Mouse (Mus musculus) hindbrain, embryonic 11.5 days (tissue): ENCODE data around the gene Rtel1. TPM values are rescaled to one million over a fixed set of nuclear protein-coding genes. Genes with fewer than 3 reads are reported as not detected.

Experiments used
- ATAC-seq: fragments of 200-750 bp; cut with Nextera tagmentation; 2 replicates; pipeline ENCODE4 v1.8.0; 2017; ENCODE audit warnings: mild to moderate bottlenecking, moderate TSS enrichment, moderate library complexity; ENCODE audit not compliant: low FRiP score
- DNase-seq: peaks from one replicate; pipeline ENCODE4 v3.0.0-alpha.2; 2015; ENCODE audit warnings: low spot score
- H3K27ac ChIP-seq: fragments of 300-500 bp; sonication (generic); 2 replicates; pipeline ENCODE4 v1.5.1; 2014; ENCODE audit warnings: mild to moderate bottlenecking, low read depth, low read length
- H3K27me3 ChIP-seq: fragments of 300-500 bp; sonication (generic); 2 replicates; pipeline ENCODE4 v1.6.1; 2014; ENCODE audit warnings: mild to moderate bottlenecking, low read length, moderate library complexity, mixed read lengths; ENCODE audit not compliant: control insufficient read depth, insufficient read depth
- H3K36me3 ChIP-seq: fragments of 300-500 bp; sonication (generic); 2 replicates; pipeline ENCODE4 v1.6.1; 2014; ENCODE audit warnings: mild to moderate bottlenecking, low read length, moderate library complexity, mixed read lengths; ENCODE audit not compliant: control insufficient read depth, insufficient read depth
- H3K4me1 ChIP-seq: fragments of 300-500 bp; sonication (generic); replicated peaks from 2 replicates; pipeline ENCODE4 v1.6.1; 2014; ENCODE audit warnings: low read length, mixed read lengths; ENCODE audit not compliant: control insufficient read depth, insufficient read depth
- H3K4me2 ChIP-seq: fragments of 300-500 bp; sonication (generic); replicated peaks from 2 replicates; pipeline ENCODE4 v1.6.1; 2014; ENCODE audit warnings: mild to moderate bottlenecking, low read depth, low read length
- H3K4me3 ChIP-seq: fragments of 300-500 bp; sonication (generic); 2 replicates; pipeline ENCODE4 v1.5.1; 2014; ENCODE audit warnings: low read depth, low read length
- H3K9ac ChIP-seq: fragments of 300-500 bp; sonication (generic); 2 replicates; pipeline ENCODE4 v1.6.1; 2014; ENCODE audit warnings: low read depth, low read length
- H3K9me3 ChIP-seq: fragments of 300-500 bp; sonication (generic); 2 replicates; pipeline ENCODE4 v1.6.1; 2016; ENCODE audit warnings: low read length; ENCODE audit not compliant: control insufficient read depth
- WGBS: fragments of 180-500 bp; shearing (Covaris S2); extraction: QIAGEN DNeasy Blood & Tissue Kit; methylation state at CpG from one replicate; pipeline ENCODE4 v1.1.7; 2014; 5-methylcytosine and 5-hydroxymethylcytosine counted together
- polyA plus RNA-seq: library from polyadenylated mRNA; unstranded; fragments of >200 nt; fragmentation: Nextera tagmentation; extraction: Ambion mirVana; gene quantifications from 2 replicates; pipeline ENCODE4 v1.2.1, GENCODE M21; 2014

The Rtel1 gene
- polyA plus RNA-seq, 1 experiment from 2014 or later = 41.6 TPM

DNA sequence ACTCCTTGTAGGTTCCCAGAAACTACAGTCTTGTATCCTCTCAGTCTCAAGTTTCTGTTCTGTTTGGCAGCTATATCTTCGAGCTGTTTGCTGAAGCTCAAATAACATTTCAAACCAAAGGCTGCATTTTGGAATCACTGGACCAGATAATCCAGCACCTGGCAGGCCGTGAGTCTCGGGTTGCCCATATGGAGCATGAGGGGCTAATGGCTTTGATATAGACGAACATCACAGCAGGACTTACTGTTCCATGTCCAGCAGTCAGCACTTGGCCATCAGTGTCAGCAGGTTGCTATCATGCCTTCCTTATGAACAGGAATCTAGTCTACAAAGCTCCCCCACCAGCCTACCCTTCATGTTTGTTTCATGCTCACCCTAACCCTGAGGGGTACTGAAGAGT lies 20.9 kb downstream of the Rtel1 start:
- H3K4me3 ChIP-seq = no peak overlapping the region
- no peaks in the 10 kb centered on the region for H3K4me1 ChIP-seq
- 90% methylated on average over 4 of the region's 4 CpGs for WGBS
- ATAC-seq = no peak
- H3K27ac ChIP-seq = no peak overlapping the region
- no peak overlapping the region for H3K4me2 ChIP-seq
- no peaks in the 10 kb centered on the region for H3K27me3 ChIP-seq
- DNase-seq = no peak
- H3K9me3 ChIP-seq = no peaks in the 10 kb centered on the region
- H3K9ac ChIP-seq = no peak overlapping the region
- H3K36me3 ChIP-seq = 0 out of 2 replicates have a peak, but pooled peaks cover 12% of the 10 kb centered on the region

DNA sequence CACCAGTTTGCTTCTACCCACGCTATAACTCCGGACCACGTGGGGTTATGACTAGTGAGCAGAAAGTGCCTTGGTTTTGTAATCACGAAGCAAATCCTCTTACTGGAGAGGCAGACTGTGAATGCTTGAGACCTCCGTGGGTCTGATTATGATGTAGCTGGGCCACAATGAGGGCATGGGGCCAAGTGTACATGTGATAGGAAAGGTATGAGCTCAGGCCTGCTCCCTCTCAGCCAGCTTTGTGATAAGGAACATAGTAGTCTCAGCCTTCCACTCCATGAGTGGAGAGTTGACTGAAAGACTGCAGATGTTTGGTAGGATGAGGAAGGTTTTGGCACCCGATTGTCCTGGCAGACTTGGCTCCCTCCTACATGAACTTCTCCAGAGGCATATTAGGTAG lies 23.2 kb downstream of the Rtel1 start:
- no peak for ATAC-seq
- WGBS = 96% methylated on average over 6 of the region's 6 CpGs
- no peaks in the 10 kb centered on the region for H3K9me3 ChIP-seq
- H3K36me3 ChIP-seq = peaks cover 14% of the 10 kb centered on the region; the same call in 1 of the 2 replicates
- no peak overlapping the region for H3K4me3 ChIP-seq
- no peak overlapping the region for H3K27ac ChIP-seq
- no peak overlapping the region for H3K9ac ChIP-seq
- H3K4me2 ChIP-seq = no peak overlapping the region
- no peak for DNase-seq
- no peaks in the 10 kb centered on the region for H3K27me3 ChIP-seq
- H3K4me1 ChIP-seq = no peaks in the 10 kb centered on the region

DNA sequence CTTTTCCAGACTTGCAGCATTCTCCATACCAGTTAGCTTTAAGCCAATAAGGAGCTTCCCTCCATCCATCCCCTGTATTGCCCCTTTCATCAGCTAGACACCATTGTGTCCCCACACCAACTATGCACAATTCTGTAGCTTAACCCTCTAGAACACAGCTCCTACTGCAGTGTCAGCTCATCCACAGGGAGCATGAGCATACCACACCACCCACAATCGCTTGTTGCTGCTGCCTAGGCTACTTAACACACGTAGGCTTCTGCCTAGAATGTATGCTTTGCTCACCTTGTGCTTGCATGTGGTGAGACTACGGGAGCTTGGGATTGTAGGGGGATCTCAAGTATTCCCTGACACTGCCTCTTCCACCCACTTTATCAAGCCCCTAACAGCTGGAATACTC lies 37.2 kb downstream of the Rtel1 start:
- no peak for ATAC-seq
- 82% methylated on average over 3 of the region's 3 CpGs for WGBS

DNA sequence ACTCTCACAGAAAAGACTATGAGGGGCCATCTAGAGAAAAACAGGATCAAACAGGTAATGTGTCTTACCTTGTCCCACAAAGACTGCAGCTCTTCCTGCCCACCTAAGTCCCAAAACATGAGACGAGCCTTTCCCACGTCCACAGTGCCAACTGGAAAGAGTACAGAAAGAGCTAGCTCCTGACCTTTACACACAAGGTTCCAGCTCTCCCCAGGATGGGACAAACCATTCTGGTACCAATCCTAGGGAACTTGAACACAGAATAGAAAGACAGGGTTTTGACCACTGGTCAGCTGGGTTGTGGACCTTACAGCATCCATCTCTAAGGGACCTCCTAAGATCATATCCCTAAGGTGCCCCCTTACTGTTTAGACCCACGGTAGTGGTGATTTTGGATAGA lies 44.4 kb downstream of the Rtel1 start:
- no peak overlapping the region for H3K27ac ChIP-seq
- no peak overlapping the region; the same call in 1 of the 2 replicates for H3K9ac ChIP-seq
- H3K4me3 ChIP-seq = peak overlapping the region; percentile 88; the same call in 1 of the 2 replicates
- ATAC-seq (no peak), DNase-seq (no peak)
- peaks cover 6% of the 10 kb centered on the region; the same call in 1 of the 2 replicates for H3K4me1 ChIP-seq
- WGBS = 87% methylated on average over 3 of the region's 3 CpGs
- no peaks in the 10 kb centered on the region for H3K9me3 ChIP-seq
- H3K4me2 ChIP-seq = peak overlapping the region; percentile 89
- H3K36me3 ChIP-seq = peaks cover 8% of the 10 kb centered on the region; the same call in 1 of the 2 replicates
- H3K27me3 ChIP-seq = no peaks in the 10 kb centered on the region

More for the DNA sequence above, 37.2 kb downstream of the Rtel1 start:
- peaks cover 13% of the 10 kb centered on the region; the same call in 1 of the 2 replicates for H3K36me3 ChIP-seq
- H3K9me3 ChIP-seq = no peaks in the 10 kb centered on the region
- H3K27me3 ChIP-seq = no peaks in the 10 kb centered on the region
- no peak overlapping the region for H3K4me2 ChIP-seq
- no peak overlapping the region for H3K9ac ChIP-seq
- no peaks in the 10 kb centered on the region for H3K4me1 ChIP-seq
- no peak overlapping the region for H3K27ac ChIP-seq
- H3K4me3 ChIP-seq = no peak overlapping the region
- no peak for DNase-seq

DNA sequence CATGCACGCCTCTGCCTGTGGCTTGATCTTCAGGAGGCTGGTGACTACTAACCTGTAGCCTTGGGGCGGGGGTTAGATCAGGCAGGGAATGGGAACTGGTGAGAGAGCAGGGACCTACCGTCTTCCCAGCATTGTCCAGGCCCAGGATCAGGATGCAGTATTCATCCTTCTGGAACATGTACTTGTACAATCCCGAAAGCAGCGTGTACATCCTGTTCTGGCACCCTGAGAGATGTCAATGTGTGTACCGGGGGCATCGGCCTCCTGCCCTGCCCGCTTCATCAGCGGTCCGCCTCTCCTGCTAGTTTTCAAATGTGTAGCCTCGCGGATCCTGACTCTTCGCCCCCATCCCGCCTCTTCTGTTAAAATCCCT lies 44.9 kb downstream of the Rtel1 start:
- Histone ChIP-seq H3K4me3 (peak overlapping the region; percentile 88), H3K36me3 (peaks cover 9% of the 10 kb centered on the region; the same call in 1 of the 2 replicates), H3K27me3 (no peaks in the 10 kb centered on the region), H3K9ac (peak overlapping the region; percentile 93), H3K4me2 (peak overlapping the region; percentile 89), H3K9me3 (no peaks in the 10 kb centered on the region), H3K4me1 (peaks cover 6% of the 10 kb centered on the region; the same call in 1 of the 2 replicates), H3K27ac (peak overlapping the region; percentile 90; the same call in 1 of the 2 replicates)
- 9% methylated on average over 14 of the region's 14 CpGs for WGBS
- no peak; the same call in 1 of the 2 replicates for ATAC-seq
- DNase-seq = no peak

DNA sequence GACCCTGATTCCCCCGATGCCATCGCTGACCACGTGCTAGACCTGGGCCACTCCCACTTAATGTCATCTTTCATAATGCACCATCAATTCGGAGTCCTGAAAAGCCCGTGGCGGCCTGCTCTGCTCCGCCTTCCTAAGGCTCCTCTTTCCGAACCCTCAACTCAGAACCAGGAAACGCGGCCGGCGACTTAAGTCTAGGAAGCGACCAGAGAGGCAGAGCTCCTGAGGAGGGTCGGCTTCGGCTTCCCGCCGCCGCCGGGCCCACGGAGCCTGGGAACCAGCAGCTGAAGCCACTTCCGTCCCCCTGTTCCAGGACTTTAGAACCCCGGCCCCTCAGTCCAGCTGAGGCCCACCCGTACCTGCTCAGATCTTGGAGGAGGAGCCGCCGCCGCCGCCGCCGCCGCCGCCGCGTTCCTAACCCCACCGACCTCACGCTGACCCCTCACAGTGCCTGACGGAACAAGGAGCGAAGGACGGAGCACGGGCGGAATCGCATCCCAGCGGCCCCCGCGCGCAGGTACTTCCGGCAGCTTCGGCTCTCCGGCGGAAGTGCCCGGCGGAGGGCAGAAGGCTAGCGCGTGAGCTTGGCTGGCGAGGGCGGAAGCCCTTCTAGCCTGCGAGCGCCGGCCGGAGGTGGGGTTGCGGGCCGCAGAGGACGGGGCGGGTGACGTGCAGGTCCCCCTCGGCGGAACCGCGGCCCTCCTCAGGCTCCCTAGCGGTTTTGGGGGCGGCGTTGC lies 45.5 kb downstream of the Rtel1 start, which contains the start of the genes Zgpat and Arfrp1:
Gene Zgpat, plus strand, starts transcription at position 69 of the 737 bp plus-strand sequence.
Gene Arfrp1, minus strand, starts transcription at position 545 of the 737 bp plus-strand sequence.
- Histone ChIP-seq H3K4me1 (peaks cover 6% of the 10 kb centered on the region; the same call in 1 of the 2 replicates), H3K4me2 (peak within 1 kb of the TSS; percentile 89), H3K9me3 (no peaks in the 10 kb centered on the region), H3K27me3 (no peaks in the 10 kb centered on the region), H3K4me3 (peak within 1 kb of the TSS; percentile 88), H3K9ac (peak within 1 kb of the TSS; percentile 93), H3K27ac (peak within 1 kb of the TSS; percentile 90), H3K36me3 (peaks cover 13% of the 10 kb centered on the region)
- peak; percentile 92 for ATAC-seq
- under 1% methylated on average over 70 of the region's 71 CpGs for WGBS
- peak; percentile 92 for DNase-seq

- H3K9ac ChIP-seq = peak overlapping the region; percentile 93
- H3K36me3 ChIP-seq = peaks cover 12% of the 10 kb centered on the region
- H3K4me2 ChIP-seq = peak overlapping the region; percentile 89
- peak overlapping the region; percentile 90 for H3K27ac ChIP-seq
- peaks cover 6% of the 10 kb centered on the region; the same call in 1 of the 2 replicates for H3K4me1 ChIP-seq
- under 1% methylated on average over 20 of the region's 20 CpGs for WGBS
- H3K4me3 ChIP-seq = peak overlapping the region; percentile 88
- ATAC-seq (peak; percentile 71), DNase-seq (peak; percentile 58)
- no peaks in the 10 kb centered on the region for H3K27me3 ChIP-seq
- H3K9me3 ChIP-seq = no peaks in the 10 kb centered on the region
Measured at GRCm38 (mm10) chr2:181365655-181366075, 46.1 kb downstream of the Rtel1 start.

- H3K9me3 ChIP-seq = no peaks in the 10 kb centered on the region
- H3K9ac ChIP-seq = no peak overlapping the region
- no peak overlapping the region for H3K4me2 ChIP-seq
- 94% methylated on average over 5 of the region's 5 CpGs for WGBS
- no peak for DNase-seq
- no peak overlapping the region for H3K27ac ChIP-seq
- H3K4me3 ChIP-seq = no peak overlapping the region
- H3K27me3 ChIP-seq = no peaks in the 10 kb centered on the region
- no peaks in the 10 kb centered on the region for H3K4me1 ChIP-seq
- ATAC-seq = no peak
- peaks cover 8% of the 10 kb centered on the region for H3K36me3 ChIP-seq
Measured at GRCm38 (mm10) chr2:181370001-181370400, 50.5 kb downstream of the Rtel1 start.
